Mouse (Mus musculus) ovary, postnatal 36 days (tissue): ENCODE measurements around the gene Tomm20.

Source experiments
- DNase-seq: peaks from one replicate; pipeline ENCODE4 v3.0.0; 2022; ENCODE audit warnings: low spot score, mixed read lengths

Gene Tomm20

DNA sequence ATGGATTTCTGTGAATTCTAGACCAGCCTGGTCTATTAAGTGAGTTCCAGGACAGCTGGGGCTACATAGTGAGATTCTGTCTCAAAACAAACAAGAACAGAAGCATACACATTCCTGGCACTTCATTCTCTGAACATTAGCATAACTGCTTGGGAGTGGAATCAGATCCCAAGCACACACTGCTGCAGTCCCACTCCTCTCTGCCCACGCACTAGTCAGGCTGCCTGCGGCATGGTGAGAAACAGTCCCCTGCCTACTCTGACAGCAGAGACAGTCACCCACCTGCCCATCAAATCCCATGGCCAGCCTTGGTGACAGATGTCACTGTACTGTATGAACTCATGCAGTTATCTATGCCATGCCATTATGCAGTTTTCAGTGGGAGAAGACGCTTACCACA is 15.9 kb upstream of the Tomm20 start:
- DNase-seq = no peak

DNA sequence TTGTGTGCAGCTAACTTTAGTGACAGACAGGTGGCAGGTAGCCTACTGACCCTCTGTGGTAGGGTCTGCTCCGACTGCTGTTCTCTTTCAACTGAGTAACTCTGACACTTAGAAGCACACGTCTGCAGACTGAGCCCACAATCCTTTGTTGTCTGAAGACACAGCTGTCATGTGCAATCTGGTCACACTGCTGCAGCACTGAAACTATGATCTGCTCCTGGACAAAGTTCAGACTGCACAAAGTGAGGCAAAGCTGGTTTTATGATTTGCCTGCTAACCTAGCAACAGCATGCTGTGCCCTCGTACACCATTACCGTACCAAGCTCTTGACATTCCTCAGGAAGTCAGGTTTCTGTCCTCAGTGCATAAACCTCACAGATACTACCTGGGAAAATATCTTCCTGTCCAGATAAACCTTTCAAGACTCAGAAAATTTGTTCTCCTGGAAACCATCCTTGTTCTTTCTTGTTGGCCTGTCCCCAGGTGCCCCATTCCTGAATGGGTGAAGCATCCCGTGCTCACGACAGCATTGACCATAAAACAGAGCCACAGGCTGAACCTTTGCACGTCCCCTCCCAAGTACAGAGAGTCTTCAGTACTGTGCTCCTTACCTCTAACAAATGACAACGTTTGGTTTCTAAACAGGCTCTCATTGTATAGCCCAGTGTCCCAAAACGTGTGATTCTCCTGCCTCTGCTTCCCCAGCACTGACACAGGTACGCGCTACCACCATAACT is 6.4 kb upstream of the Tomm20 start:
- DNase-seq = no peak

DNA sequence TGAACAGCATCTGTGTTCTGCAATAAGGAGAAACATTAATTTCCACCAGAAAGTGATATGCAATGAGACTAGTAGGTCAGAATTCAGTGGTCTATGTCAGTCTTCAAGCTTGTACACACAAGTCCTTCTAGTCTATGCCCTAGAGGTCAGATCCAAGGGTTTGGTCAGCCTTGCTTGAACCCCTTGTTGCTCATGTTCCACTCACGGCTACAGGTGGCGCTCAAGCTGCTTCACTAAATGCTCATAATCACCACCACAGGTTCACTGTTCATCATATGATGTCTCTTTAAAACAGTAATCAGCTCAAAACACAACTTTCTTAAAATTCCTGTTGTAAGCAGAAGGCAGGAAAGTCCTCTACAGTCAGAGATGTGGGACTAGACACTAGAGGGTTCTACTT is 3.9 kb upstream of the Tomm20 start:
- DNase-seq = no peak

DNA sequence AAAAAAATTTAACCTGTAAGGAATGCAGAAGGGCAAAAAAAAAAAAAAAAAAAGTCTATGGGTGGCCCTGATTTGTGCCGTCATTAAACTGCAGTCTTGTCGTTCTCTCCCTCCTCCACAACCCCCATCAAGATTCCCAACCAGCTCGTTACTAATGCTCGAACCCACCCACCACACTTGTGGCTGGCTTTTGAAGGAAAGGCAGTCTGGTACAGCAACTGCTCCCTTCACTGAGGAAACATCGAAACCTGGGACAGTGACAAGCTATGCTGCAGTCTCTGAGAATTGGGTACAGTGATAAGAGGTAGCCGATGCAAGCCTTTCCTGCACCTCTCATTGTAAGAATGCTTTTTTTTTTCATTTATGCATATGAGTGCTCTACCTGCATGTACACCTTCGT is 800 bp upstream of the Tomm20 start:
- no peak for DNase-seq

DNA sequence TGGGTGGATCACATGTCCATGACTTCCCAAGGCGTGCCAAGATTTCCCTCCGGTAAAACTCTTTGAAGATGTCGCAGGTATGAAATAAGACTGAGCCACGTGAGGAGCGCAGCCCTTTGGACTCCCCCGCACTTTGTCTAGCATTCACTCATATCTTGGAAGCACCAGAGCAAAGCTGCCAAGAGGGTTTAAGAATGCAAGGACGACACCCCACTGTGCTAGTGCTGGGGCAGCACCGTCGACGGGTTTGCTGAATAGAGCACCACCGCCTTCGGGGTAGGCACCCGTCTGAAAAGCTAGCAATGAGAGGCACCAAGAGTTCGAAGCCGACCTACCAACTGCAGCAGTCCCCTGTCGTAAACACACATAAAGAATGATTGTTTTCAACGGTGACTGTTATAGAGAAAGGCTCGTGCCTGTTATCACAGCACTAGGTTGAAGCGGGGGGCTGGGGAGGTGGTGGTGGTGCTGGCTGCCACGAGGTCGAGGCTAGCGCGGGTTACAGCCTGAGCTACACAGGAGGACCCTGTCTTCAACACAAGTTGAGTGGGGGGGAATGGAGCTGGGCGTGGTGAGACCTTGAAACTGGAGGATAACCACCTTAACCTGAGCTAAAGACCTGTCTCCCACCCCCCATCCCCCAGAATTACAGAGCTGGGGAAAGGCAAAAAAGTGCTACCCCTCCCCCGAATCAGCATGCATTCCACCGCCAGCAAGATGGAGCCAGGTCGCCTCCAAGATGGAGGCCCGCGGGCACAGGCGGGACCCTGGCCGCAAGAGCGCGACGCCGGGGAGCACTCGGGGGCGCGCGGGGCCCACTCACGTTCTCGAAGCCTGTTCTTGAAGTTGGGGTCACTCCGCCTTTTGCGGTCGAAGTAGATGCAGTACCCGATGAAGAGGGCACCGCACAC is 608 bp downstream of the Tomm20 start:
- DNase-seq = peak; percentile 33

DNA sequence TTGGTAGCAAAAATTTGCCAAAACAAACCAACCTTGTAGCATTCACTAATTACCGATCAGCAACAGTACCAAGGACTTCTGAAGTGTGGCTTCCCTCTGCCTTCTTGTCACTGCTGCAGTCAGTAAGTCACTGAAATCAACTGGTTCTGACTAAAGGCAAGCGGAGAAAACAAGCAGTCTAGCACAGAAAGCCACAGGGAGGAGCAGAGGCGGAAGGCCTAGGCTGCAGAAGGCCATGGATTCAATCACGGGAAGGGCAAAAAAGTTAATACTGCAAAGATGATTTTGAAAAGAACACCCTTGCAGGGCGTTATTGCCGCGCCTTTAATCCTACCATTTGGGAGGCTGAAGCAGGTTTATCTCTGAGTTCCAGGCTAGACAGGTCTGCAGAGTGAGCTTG is 2.1 kb downstream of the Tomm20 start:
- no peak for DNase-seq

DNA sequence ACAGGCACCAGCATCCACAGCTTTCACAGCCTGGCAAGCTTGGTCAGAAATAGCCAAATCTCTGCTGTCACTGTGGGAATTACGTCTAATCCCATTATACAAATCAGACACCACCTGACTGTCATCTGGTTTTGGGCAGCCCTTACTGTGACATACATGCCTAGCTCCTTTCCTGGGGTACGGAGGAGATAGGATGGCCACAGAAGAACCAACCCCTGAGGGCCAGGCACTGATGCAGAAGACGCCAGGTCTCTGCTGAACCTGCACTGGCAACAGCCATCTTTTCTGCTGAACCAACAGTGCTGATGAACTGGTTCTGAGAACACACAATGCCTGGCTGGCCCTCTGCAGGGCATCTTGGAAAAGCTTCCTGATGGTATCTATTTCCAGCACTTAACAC is 8.3 kb downstream of the Tomm20 start:
- no peak for DNase-seq

DNA sequence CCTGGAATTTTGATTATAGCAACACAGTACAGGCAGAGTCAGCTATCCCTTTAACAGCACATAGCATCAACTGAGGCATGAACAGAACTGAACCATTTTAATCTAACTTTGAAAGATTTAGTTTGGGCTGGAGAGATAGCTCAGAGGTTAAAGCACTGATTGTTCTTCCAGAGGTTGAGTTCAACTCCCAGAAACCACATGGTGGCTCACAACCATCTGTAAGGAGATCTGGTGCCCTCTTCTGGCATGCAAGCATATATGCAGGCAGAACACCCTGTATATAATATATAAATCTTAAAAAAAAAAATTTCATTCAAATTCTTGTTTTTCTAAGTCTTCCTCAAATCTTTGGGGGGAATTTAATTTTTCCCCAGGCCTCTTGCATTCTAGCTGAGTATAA is 9.7 kb downstream of the Tomm20 start:
- DNase-seq = no peak

DNA sequence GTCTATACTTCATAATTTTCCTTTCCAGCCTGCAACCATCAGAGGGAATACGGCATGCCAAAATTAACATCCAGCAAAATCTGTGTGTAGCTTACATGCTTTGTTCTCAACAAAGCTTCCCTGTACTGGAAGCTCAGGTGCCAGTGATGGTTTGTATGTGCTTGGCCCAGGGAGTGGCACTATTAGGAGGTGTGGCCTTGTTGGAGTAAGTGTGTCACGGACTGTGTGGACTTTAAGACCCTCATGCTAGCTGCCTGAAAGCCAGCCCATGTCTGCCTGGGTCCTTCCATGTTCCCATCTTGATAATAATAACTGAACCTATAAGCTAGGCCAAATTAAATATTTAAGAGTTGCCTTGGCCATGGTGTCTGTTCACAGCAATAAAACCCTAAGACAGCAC is 10.3 kb downstream of the Tomm20 start:
- no peak for DNase-seq

DNA sequence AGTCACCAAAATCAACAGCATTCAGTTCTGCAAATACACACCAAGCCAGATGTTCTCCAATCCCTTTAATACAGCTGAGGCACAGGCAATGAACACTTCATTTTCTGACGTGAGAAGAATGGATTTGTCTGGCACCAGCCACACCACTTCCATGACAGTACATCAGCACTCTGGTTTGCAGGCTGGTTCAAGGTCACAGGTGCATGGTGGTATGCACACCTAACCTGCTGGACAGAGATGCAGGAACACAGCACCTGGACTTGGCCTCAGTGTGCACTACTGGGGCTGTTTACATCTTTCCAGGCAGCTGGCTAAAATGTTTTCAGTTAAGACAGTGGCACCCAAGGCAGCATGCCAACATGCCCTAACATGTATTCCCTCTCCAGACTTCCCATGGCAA is 13.0 kb downstream of the Tomm20 start:
- DNase-seq = no peak

DNA sequence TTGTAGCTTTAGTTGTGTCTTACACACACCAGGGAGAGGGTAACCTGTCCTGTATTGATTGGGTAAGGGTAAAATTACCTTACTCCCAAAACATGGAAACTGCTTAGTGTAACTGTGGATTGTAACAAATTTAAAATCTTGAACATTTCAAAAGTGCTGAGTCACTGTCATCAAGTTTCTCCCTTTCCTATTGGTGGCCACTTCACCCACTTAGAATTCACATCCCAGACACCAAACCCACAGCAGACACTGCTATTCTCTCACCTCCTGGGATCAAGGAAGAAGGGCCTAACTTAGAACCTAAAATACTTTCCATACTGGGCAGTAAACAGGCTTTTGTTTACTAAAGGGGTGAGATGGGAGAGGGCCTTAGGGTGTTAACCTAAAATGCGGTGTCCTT is 13.4 kb downstream of the Tomm20 start:
- DNase-seq = no peak

DNA sequence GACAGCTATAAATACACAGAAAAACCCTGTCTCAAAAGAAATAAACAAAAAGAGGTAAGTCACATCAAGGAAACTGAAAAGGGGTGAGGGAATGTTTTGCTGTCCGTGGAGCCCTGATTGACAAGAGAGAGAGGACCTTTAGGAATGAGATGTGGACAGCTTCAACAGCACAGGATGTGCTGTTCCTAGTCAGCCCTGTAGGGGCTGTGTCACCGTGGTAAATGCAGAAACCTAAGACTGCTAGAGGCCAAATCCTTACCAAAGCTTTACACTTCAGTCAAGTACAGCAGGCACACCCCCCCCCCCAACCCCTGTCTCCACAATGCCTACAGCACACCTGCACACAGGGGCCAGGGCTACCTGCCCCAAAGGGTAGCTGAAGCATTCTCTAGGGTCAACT is 13.9 kb downstream of the Tomm20 start:
- no peak for DNase-seq

DNA sequence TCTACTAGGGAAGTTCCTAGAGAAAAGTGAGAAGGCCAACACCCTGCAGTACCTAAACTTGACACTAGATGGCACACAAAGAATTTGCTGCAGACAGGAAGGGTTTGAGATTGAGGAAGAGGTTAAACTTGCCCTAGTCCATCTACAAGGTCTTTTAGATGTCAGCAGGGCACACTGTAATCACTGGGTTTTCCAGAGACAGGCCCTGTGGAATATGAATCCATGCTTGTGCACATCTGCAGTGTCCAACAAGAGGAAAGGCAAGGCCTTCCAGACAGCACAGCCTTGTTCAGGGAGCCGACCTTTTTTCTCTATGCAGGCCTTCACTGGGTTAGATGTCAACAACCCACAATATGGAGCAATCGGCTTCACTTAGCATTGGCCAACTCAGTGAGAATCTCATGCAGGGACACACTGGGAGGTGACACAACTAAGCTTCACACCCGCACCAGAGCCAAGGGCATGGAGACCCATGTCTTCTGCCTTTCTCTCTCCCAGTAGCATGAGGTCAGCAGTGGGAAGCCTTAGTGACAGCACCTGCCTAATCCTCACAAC is 16.0 kb downstream of the Tomm20 start:
- DNase-seq = no peak

DNA sequence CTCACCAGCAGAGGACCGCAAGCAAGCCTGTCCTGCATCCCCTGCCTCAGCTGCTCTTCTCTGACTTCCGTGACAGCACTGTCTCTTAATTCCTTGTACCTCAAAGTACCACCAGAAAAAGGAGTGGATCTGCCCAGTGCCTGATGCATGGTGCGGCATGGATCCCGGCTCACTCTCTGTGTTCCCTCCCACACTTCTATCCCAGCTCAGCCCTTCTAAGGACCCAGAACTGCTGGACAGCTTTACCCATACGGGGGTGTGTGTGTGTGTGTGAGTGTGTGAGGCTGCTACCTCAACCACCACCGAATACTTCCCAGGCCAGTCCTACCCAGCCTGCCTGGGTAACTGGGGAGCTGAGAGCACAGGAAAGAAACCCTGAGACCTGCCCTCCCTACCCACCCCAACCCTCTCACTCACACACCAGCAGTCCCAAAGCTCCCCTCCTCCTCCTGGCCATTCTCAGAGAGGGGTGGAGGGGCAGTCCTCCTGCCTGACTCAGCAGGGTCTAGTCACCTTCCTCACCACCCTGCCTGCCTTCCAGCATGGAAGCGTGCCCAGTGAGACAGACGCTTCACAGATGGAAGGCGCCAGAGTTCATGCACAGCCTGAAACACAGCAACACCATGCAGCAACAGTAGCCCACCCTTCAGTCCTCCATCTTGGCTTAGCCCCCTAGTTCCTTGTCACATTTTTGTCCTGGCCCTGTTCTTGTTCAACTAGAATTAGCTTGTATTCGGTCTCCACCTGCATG is 16.7 kb downstream of the Tomm20 start:
- DNase-seq = no peak

DNA sequence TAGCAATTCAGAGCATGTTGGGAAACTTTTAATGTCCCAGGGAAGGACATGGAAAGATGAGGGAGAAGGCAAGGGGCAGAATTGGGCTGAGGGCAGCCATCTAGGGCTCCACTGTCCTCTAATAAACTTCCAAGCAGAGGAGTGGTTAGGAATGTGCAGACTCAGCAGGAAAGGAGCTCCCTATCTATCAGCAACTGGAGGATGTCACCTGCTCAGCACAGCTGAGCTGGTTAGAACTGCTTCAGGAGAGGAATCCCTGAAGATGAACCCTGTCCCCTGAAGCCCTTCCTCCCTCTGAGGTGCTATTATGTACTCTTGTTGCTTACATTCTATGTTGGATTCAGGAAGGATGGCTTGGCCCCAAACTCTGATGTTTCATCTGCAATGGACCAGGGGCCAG is 17.6 kb downstream of the Tomm20 start:
- no peak for DNase-seq

DNA sequence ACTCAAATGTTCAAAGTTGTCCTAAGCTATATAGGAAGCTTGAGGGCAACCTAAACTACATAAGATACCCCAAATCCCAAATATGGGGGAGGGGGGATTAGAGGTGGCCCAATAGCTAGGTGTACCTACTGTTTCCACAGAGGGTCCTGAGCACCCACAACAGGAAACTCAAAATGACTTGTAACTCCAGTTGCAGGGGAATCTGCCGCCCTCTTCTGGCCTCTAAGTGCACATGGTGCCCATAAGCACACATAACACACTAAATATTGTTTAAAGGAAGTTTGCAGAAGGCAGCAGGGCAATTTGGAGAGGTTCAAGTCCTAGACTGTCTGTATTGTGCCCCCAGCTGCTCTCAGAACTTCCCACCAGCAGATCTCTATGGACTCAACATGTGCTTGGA is 18.6 kb downstream of the Tomm20 start:
- DNase-seq = no peak

DNA sequence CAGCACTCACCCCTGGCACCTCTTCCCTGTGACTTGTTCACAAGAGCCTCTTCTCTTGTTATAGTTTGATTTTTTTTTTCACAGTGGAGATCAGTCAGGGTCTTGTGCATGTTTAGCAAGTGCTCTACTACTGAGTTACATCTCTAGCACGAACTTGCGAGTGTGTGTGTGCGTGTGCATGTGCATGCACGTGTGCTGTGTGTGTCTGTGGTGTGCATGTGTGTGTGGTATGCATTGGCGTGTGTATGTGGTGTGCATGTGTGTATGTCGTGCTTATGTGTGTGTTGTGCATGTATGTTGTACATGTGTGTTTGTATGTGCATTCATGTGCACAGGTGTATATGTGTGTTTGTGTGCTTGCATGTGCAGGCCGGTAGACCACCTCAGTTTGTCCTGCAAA is 22.7 kb downstream of the Tomm20 start:
- DNase-seq = no peak

DNA sequence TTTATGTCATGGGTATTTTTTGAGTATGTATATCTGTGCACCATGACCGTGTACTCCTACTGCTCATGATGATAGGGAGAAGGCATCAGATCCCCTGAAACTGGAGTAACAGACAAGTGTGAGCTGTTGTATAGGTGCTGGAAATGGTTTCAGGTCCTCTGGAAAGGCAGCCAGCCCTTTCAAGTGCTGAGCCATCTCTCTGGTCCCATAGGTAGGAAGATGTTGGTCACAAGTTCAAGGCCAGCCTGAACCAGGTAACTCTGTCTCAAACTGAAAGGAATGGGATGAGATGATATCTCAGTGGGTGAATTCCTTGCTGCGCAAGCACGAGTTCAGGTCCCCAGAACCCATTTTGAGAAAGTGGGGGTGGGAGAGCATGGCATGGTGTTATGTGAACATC is 24.2 kb downstream of the Tomm20 start:
- no peak for DNase-seq

DNA sequence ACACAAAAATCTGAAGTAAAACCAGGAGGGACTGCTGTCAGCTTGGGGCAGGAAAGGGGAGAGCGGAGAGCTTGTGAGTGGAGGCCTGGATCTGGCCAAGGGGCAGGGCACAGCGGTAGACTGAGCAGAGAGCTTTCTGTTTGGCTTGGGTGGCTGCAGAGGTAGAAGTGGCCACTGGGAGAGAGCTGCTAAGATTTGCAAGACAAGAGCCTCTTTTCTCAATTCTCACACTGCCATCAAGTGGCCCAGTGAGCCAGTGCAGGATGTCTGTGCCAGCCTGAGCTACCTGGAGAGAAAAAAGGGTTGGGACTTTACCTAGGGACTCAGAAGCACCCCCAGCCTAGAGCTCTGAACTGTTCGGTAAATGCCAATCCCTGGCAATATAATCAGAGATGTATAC is 24.8 kb downstream of the Tomm20 start:
- peak; percentile 67 for DNase-seq

DNA sequence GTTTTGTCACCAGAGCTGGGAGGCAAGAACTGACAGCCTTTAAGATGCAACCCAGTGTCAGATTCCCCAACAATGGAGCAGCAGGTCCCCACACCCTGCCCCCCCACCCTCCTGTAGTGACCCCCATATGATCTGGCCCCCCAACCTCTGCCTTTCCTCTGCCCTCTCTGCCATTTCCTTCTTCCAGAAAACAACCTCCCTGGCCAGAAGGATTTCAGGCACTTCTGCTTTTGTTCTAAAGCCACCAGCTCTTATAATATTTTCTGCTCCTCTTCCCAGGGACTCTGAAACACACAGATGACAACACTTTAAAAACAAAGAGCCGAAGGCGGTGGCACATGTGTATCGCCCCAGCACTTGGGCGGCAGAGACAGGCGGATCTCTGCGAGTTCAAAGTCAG is 25.3 kb downstream of the Tomm20 start:
- no peak for DNase-seq

DNA sequence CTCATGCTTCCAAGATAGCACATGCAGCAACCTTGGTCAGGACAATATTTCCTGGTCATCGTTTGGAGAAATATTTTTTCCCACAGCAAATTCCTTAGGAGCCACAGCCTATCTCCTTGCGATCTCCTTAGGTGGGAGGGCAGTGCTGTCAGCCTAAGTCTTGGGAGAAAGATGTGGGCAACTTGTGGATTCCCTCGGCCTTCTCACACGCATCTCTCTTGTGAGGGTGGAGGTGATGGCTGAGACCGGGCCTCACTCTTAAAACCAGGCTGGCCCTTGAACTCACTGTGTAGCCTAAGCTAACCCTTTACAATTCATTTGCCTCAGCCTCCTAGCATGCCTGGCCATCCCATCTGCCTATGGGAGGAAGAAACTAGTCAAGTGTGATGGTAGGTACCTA is 25.9 kb downstream of the Tomm20 start:
- no peak for DNase-seq

DNA sequence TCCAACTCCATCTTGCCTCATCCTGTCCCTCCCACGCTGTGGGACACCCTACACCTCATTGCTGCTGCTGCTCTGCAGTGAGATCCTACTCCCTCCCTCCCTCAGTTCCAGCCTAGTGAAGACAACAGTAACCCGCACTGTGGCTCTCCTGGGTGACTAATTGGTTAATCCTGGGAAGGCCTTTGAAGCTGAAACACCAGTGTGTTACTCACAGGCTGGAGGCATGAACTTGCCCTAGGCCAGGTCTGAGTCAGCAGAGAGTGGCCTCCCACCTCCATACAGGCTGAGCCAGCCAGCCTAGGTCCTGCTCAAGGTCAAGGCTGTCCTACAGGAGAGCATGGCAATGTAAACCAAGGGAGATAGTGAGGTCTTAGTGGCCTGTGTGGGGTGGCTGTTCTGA is 26.4 kb downstream of the Tomm20 start:
- DNase-seq = peak; percentile 51

DNA sequence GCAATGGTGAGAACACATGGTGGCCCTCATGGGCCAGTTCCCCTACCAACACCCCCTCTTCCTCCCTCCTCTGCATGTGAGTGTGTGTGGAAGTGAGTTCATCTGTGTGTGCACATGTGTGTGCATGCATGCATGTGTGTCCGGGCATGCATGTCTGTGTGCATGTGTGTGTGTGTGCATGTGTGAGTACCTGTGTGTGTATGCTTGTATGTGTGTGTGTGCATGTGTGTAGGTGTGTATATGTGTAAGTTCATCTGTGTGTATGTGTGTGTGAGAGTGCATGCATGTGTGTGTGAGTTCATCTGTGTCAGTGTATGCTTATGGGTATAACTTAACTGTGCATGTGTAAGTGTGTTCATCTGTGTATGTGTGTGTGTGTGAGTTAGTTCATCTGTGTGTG is 27.3 kb downstream of the Tomm20 start:
- no peak for DNase-seq
